Mouse (Mus musculus): ENCODE data around the gene Clip3.

Clip3 gene

GRCm38 (mm10) chr7:30295103-30295502 lies 3.6 kb downstream of the Clip3 start:
- DNase-seq (ENCODE audit: low spot score) = no peak

GRCm38 (mm10) chr7:30296816-30297215 lies 5.3 kb downstream of the Clip3 start:
- no peak for DNase-seq (ENCODE audit: low spot score)

DNA sequence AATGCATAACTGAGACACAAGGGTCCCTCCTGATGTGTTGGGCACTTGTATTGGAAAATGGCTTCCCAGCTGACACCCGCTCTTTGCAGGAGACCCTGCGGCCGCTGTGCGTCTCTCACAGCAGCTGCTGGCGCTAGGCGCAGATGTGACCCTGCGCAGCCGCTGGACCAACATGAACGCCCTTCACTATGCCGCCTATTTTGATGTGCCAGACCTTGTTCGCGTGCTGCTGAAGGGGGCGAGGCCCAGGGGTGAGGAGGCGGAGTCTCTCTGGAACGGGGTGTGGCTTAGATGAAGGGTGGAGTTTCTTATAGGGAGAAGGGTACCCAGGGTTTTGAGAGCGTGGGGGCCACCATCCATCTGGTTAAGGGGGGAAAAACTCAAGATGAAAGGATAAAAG lies 5.7 kb downstream of the Clip3 start:
- DNase-seq (ENCODE audit: low spot score) = no peak

DNA sequence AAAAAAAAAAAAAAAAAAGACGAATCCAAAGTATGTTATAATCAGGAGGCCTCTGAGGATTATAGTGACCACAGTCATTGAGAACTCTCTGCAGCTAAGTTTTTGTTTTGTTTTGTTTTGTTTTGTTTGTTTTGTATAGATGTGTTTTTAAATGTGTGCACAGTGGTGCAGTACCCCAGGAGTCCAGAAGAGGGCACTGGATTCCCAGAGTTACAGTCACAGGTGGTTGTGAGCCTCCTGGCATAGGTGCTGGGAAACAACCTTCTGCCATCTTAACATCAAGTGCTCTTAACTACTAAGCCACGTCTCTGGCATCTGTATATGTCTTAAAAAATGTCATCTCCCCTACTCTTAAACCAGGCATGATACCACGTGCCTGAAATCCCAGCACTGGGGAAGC lies 9.4 kb downstream of the Clip3 start:
- DNase-seq (ENCODE audit: low spot score) = no peak

- DNase-seq (ENCODE audit: low spot score) = no peak
These were observed 14.7 kb downstream of the Clip3 start for GRCm38 (mm10) chr7:30306083-30306779.

GRCm38 (mm10) chr7:30308076-30309005 lies 16.8 kb downstream of the Clip3 start, which contains the start of gene Alkbh6:
Gene Alkbh6, plus strand, starts transcription at chr7:30308717.
- DNase-seq (ENCODE audit: low spot score) = peak; percentile 95

GRCm38 (mm10) chr7:30309395-30310129 lies 18.0 kb downstream of the Clip3 start:
- DNase-seq (ENCODE audit: low spot score) = no peak

DNA sequence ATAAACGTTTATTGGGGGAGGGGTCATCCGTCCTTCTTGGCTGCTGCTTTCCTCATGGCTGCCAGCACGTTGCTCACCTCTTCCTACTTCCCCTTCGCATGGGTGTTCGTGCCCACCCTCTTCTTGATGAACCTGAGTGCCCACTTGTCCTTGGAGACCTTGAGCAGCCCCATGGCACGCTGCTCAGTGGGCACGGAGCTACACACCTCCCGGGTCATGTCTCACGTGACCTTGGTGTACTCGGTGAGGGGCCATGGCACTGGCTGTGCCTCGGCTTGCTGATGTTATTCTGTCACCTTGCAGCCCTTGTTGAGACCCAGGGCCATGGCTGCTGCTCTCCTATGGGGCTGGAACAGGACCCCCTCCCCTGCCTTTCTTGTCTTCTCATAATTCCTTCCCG lies 18.6 kb downstream of the Clip3 start:
- no peak for DNase-seq (ENCODE audit: low spot score)

- DNase-seq (ENCODE audit: low spot score) = no peak
These were observed 22.3 kb downstream of the Clip3 start for GRCm38 (mm10) chr7:30313666-30314320.

DNA sequence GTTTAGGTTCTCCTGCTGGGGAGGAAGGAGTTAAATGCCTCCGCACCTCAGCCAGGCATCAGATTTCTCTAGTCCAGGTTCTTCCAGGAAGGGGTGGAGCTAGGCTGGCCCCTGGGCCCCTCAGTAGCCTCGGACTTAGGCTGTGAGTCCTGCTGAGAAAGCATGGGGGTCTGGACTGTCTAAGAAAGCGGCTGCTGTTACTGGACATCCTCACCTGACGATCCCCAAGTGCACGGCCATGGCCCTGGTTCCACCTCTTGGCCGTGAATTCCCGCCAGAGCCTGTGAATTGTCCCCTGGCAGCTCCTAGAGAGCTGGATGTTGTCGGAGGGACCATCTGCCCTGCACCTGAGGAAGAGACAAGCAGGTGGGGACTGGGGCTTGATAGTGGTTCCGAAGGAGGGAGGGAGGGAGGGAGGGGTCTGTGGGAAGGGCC lies 23.2 kb downstream of the Clip3 start, which contains the start of gene Syne4:
Gene Syne4 (plus strand): TSS at position 87 of the 435 bp plus-strand sequence.
- no peak for DNase-seq (ENCODE audit: low spot score)

DNA sequence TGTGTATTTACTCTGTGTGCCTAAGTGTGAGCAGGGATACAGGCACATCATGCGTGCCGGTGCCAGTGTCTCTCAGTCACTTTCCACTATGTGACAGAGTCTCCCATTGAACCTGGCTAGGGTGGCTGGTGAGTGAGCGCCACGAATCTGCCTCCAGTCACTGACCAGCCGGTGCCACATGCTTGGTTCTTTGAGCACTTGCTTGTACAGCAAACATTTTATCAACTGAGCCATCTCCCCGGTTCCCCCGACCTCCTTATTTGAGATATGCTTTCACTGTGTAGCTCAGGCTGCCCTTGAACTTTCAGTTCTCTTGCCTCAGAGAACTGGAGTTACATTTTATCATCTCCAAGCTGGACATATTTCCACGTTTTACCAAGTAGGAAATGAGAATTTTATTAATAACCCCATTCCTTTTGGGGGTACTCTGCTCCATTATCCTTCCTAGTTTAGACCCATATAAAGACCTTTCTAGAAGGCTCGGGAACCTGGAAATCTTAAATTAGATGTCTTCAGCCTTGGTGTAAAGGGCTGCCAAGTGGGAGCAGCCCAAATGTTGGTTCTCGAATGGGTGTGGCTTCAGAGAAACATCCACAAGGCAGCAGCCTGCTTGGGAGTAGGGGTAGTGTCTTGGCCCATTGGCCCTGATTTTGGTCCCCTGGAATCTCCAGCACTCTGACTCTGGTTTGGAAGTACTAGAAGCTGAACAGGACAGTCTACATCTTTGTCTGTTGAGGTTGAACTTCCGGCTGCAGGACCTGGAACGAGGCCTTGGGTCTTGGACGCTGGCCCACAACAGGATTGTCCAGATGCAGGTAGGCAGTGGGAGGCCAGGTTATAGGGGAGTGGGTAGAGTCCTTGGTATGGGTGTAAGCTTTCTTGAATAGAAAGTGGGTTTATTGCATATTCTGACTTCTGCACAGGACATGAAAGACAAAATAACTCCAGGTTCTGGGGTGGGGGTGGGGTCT lies 24.3 kb downstream of the Clip3 start:
- DNase-seq (ENCODE audit: low spot score) = no peak

GRCm38 (mm10) chr7:30318142-30318541 lies 26.6 kb downstream of the Clip3 start:
- DNase-seq (ENCODE audit: low spot score) = no peak

DNA sequence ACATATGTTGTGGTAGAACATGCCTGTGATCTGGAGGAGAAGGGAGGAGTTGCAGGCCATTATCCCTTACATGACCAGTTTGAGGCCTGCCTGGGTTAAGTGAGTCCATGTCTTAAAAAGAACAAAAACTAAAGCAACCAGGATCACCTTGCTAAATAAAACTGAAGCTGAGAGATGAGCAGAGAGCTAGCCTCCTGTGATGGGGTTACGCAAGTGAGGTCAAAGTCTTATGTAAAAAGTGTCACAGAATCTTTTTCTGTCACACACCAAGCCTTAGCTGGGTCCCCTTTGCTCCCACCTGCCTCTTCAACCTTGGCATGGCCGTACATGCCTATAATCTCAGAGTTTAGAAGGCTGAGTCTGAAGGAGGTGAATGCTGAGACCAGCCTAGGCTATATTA lies 29.4 kb downstream of the Clip3 start:
- no peak for DNase-seq (ENCODE audit: low spot score)

- DNase-seq (ENCODE audit: low spot score) = peak; percentile 55
These were observed 30.2 kb downstream of the Clip3 start, which contains the start of gene E130208F15Rik for GRCm38 (mm10) chr7:30321539-30322284. Gene E130208F15Rik, plus strand, starts transcription at chr7:30321740.

GRCm38 (mm10) chr7:30322285-30322667 lies 30.7 kb downstream of the Clip3 start:
- DNase-seq (ENCODE audit: low spot score) = peak; percentile 97

DNA sequence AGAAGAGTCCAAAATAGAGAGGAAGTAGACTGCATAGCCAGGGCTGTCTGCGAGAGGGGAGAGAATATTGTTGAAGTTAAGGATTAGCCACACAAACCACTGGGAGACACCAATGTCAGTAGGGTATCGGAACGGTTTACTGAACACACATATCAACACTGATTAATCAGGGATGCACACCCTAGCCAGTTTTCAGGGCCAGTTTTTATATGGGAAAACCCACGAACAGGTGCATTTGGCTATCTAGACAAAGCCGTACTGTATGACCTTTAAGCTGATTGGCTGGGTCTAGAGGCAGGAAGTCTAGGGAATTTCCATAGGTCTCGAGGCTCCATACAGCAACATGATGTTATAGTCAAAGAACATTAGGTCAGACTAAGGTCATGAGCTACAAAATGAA lies 31.3 kb downstream of the Clip3 start:
- no peak for DNase-seq (ENCODE audit: low spot score)

- no peak for DNase-seq (ENCODE audit: low spot score)
These were observed 32.3 kb downstream of the Clip3 start, which contains the start of gene Sdhaf1 for GRCm38 (mm10) chr7:30323795-30324194. Gene Sdhaf1, minus strand, starts transcription at chr7:30323895.

GRCm38 (mm10) chr7:30324300-30324944 lies 32.9 kb downstream of the Clip3 start:
- DNase-seq (ENCODE audit: low spot score) = peak; percentile 58

GRCm38 (mm10) chr7:30325364-30325763 lies 33.8 kb downstream of the Clip3 start:
- DNase-seq (ENCODE audit: low spot score) = no peak

All from left cerebral cortex, adult 11 months (tissue).